Mouse (Mus musculus) G1E (cell line): ENCODE measurements at regions not wholly inside any gene's neighbourhood (a gene's known extent, or its start where the extent isn't known, plus 50 kb on each side); places are given as distances from the start of the nearest gene placed in this dataset.

Experiments
- ATAC-seq: 2 replicates; pipeline ENCODE4 v1.8.0; 2016; ENCODE audit warnings: mild to moderate bottlenecking; ENCODE audit not compliant: insufficient number of reproducible peaks, poor library complexity, low FRiP score, severe bottlenecking; ENCODE audit errors: extremely low read depth
- DNase-seq: peaks from one replicate; pipeline ENCODE4 v3.0.0; 2012; ENCODE audit warnings: low spot score
- H3K27me3 ChIP-seq: 2 replicates; pipeline ENCODE4 v1.6.1; 2012; ENCODE audit warnings: mild to moderate bottlenecking, low read length, inconsistent platforms; ENCODE audit not compliant: insufficient read depth
- H3K36me3 ChIP-seq: replicated peaks from 2 replicates; pipeline ENCODE3; 2012; ENCODE audit warnings: mild to moderate bottlenecking, inconsistent platforms
- H3K4me1 ChIP-seq: 2 replicates; pipeline ENCODE4 v1.6.1; 2012; ENCODE audit warnings: low read depth, low read length, inconsistent platforms, mixed read lengths; ENCODE audit not compliant: insufficient read depth
- H3K4me3 ChIP-seq: 2 replicates; pipeline ENCODE4 v1.5.1; 2012; ENCODE audit warnings: low read depth, mild to moderate bottlenecking, inconsistent platforms, low read length, moderate library complexity, mixed read lengths
- H3K9me3 ChIP-seq: replicated peaks from 2 replicates; pipeline ENCODE4 v1.6.1; 2012; ENCODE audit warnings: inconsistent platforms
- CTCF ChIP-seq: IDR thresholded peaks from 2 replicates; pipeline ENCODE4 v1.5.1; 2012; ENCODE audit warnings: low read depth, low read length, inconsistent platforms, mixed read lengths
- GATA1 ChIP-seq: IDR thresholded peaks from 2 replicates; pipeline ENCODE4 v1.6.1; 2012; ENCODE audit warnings: borderline replicate concordance, low read length, inconsistent platforms, mixed read lengths
- GATA2 ChIP-seq: IDR thresholded peaks from 2 replicates; pipeline ENCODE4 v1.6.1; 2012; ENCODE audit warnings: low read depth, low read length, inconsistent platforms, borderline replicate concordance
- POLR2AphosphoS5 ChIP-seq: IDR thresholded peaks from 2 replicates; pipeline ENCODE4 v1.6.1; 2012; ENCODE audit warnings: low read depth, low read length, inconsistent platforms; ENCODE audit not compliant: insufficient replicate concordance
- TAL1 ChIP-seq: conservative IDR thresholded peaks from 2 replicates; pipeline ENCODE4 v1.6.1; 2012; ENCODE audit warnings: low read depth, low read length, inconsistent platforms, mixed read lengths

DNA sequence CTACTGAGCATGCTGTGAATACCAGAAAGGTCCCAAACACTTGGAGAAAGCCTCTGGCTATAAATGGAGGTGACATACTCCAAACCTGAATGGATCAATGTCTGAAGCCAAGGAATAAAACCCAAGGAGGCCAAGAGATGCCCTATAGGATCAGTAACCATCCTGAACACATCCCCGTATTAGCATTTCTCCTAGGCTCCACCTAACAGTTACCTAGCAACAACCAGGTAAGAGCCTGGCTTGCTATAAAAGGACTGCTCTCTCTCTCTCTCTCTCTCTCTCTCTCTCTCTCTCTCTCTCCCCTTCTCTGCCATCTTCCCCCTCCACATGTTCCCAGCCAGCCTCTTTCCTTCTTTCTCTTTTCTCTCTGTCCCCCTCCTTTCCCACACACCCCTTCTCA is 1452.7 kb downstream of the Slc22a22 start:
- DNase-seq, result no peak
- Histone ChIP-seq H3K27me3 (no peaks in the 10 kb centered on the region), H3K4me1 (no peaks in the 10 kb centered on the region), H3K36me3 (no peaks in the 10 kb centered on the region), H3K9me3 (no peaks in the 10 kb centered on the region), H3K4me3 (no peak overlapping the region)
- no peak for ATAC-seq
- TF ChIP-seq TAL1 (no peak), GATA2 (no peak), POLR2AphosphoS5 (no peak), CTCF (no peak), GATA1 (no peak)

DNA sequence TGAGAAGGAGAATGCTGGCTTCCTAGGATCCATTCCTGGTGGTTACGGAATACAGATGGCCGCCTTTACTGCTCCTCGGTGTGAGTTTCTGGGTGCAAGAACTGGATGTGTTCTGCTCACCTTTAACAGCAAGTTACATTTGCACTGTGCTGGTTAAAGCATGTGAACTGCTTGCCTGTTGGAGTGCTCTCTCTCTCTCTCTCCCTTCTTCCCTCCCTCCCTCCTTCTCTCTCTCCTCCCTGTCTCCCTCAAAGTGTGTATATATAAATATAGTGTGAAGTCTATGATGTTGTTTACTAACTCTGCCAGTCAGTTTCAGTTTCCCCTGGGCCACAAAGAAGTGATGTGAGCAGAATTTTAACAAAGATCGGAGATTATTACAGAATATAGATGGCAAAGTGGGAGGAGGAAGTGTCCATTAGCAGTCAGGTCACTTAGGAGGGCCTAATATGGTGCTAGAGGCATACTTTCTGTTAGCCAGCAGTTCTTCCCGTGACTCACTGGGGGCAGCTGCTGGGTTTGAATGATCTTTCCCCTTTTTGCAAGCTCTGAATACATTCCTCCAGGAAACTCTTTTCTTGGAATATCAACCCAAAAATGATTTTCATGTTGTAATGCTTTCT is 1453.5 kb downstream of the Slc22a22 start:
- TF ChIP-seq GATA1 (no peak), TAL1 (no peak), CTCF (no peak)
- no peaks in the 10 kb centered on the region for H3K9me3 ChIP-seq
- no peaks in the 10 kb centered on the region for H3K36me3 ChIP-seq
- no peaks in the 10 kb centered on the region for H3K4me1 ChIP-seq
- no peaks in the 10 kb centered on the region for H3K27me3 ChIP-seq
- no peak for DNase-seq
- no peak for ATAC-seq
- no peak overlapping the region for H3K4me3 ChIP-seq

DNA sequence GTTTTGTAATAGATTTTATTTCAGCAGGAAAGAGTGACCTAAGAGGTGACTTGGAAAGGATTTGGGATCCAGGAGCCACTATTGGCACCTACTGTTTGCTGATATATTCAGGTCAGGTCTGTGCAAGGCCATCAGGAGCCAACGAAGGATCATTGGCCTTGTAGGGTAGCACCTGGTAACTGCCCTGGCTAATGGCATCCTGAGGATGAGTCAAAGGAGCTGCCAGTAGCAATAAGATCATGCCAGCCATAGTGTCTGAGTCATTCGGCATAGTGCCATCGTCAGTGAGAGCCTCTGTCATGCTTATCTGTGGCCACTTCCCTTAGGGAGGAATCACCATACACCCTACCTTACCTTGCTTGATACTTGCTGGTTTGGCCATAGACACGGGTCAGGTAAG is 1455.1 kb downstream of the Slc22a22 start:
- Histone ChIP-seq H3K36me3 (no peaks in the 10 kb centered on the region), H3K9me3 (no peaks in the 10 kb centered on the region), H3K4me3 (no peak overlapping the region), H3K27me3 (no peaks in the 10 kb centered on the region), H3K4me1 (no peaks in the 10 kb centered on the region)
- TF ChIP-seq TAL1 (no peak), GATA1 (no peak), CTCF (no peak)
- DNase-seq (no peak), ATAC-seq (no peak)

DNA sequence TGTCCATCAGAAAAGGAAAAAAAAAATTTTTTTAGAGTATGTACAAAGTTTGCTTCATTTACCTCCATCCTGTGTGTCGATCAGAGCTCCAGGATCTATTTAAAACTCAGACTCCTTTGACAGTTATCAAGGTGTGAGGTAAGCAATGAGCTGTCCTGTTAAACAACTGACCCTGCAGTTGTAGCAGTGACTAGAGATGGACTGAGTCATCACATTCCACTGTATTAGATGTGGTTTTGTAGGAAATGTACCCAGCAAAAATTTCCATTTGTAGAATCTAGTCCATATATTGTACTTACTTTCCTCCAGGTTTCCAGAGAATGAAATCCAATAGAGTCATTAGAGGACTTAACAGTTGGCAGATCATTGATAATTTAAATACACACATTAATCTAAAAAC is 1459.3 kb downstream of the Slc22a22 start:
- TF ChIP-seq CTCF, result no peak
- no peak for TF ChIP-seq POLR2AphosphoS5
- TF ChIP-seq GATA2, result no peak
- no peak for TF ChIP-seq GATA1
- TF ChIP-seq TAL1, result no peak
- DNase-seq, result no peak
- H3K36me3 ChIP-seq, result no peaks in the 10 kb centered on the region
- ATAC-seq, result no peak
- H3K4me1 ChIP-seq, result no peaks in the 10 kb centered on the region
- H3K9me3 ChIP-seq, result no peaks in the 10 kb centered on the region
- H3K4me3 ChIP-seq, result no peak overlapping the region
- H3K27me3 ChIP-seq, result no peaks in the 10 kb centered on the region

DNA sequence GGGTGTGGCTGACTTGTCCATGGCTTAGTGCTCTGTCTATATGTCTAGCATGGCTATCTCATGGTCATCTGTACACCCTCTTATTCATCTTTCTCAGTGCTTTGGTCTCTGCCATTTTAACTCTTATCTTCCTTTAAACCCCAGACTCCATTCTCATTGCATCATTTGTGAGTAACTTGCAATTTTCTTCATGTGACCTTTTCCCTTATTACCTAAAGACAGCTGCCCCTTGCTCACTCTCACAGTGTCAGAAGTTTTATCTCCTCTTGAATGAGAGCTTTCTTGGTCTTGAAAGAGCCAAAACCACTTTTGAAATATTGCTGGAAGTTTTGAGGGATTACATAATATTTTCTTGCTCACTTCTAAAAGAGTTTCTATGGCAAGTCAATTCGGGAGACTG is 1459.9 kb downstream of the Slc22a22 start:
- ATAC-seq, result no peak
- Histone ChIP-seq H3K9me3 (no peaks in the 10 kb centered on the region), H3K4me3 (no peak overlapping the region), H3K36me3 (no peaks in the 10 kb centered on the region), H3K27me3 (no peaks in the 10 kb centered on the region), H3K4me1 (no peaks in the 10 kb centered on the region)
- TF ChIP-seq GATA1, result no peak
- TF ChIP-seq TAL1, result no peak
- TF ChIP-seq CTCF, result no peak
- TF ChIP-seq POLR2AphosphoS5, result no peak
- no peak for TF ChIP-seq GATA2
- no peak for DNase-seq

DNA sequence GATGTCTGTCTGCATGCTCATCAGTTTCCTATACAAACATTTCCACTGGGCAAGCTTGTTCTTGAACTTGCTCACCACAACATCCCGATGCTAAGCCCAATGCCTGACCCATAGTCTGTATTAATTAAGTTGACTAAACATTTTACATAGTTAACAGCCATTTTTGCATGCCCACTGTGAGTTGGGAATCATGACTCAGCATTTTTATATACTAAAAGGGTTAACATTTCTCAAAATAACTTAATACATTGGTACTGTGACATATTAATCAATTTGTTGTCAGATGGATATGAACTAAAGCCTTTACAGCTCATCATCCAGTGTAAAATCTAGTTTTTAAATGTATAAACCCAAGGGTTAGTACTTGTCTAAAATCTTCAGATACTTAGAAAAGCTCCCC is 1461.4 kb downstream of the Slc22a22 start:
- no peak overlapping the region for H3K4me3 ChIP-seq
- H3K9me3 ChIP-seq, result no peaks in the 10 kb centered on the region
- DNase-seq, result no peak
- no peaks in the 10 kb centered on the region for H3K4me1 ChIP-seq
- no peaks in the 10 kb centered on the region for H3K27me3 ChIP-seq
- H3K36me3 ChIP-seq, result no peaks in the 10 kb centered on the region
- ATAC-seq, result no peak
- TF ChIP-seq POLR2AphosphoS5 (no peak), TAL1 (no peak), GATA1 (no peak), CTCF (no peak), GATA2 (no peak)

DNA sequence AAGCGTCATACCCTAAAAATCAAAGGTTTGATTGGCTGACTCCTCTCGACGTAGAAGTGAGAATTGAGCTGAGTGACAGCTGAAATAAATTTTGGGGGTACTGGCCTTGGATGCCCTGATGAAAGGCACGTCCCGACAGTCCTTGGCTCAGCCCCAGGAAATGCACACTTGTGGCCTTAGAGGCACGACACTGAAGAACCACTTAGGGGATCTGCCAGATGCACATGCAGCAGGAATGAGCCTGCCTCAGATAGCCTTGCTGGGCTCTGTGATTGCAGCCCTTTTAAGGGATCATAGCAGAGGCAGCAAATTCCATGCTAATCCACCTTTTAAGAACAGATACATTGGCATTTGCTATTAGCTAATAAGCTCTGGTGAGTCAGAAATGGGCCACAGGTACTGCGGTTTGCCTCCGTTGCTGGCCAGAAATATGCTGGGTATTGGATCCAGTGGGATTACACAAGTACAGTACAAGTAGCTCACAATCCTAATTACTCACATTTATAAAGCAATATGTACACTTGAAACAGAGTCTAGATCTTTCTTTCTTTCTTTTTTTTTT is 1463.3 kb downstream of the Slc22a22 start:
- DNase-seq, result no peak
- H3K36me3 ChIP-seq, result no peaks in the 10 kb centered on the region
- H3K4me3 ChIP-seq, result no peak overlapping the region
- H3K27me3 ChIP-seq, result no peaks in the 10 kb centered on the region
- ATAC-seq, result no peak
- H3K9me3 ChIP-seq, result no peaks in the 10 kb centered on the region
- H3K4me1 ChIP-seq, result no peaks in the 10 kb centered on the region
- TF ChIP-seq GATA1 (no peak), GATA2 (no peak), CTCF (no peak), TAL1 (no peak), POLR2AphosphoS5 (no peak)
